Mouse (Mus musculus): Measurements from ENCODE around the gene Orc1.

The Orc1 gene

GRCm38 (mm10) chr4:108578840-108579742 lies at the start of gene Orc1, which contains the start of gene Prpf38a:
Gene Orc1 (plus strand): TSS chr4:108579423.
Gene Prpf38a (minus strand): TSS chr4:108579336.
- DNase-seq (ENCODE audit: low spot score) = peak; percentile 90

GRCm38 (mm10) chr4:108539701-108540100 lies 39.5 kb upstream of the Orc1 start:
- DNase-seq (ENCODE audit: low spot score) = no peak

- DNase-seq (ENCODE audit: low spot score) = no peak
Measured at GRCm38 (mm10) chr4:108565026-108565425, 14.2 kb upstream of the Orc1 start.

GRCm38 (mm10) chr4:108572644-108573043 lies 6.6 kb upstream of the Orc1 start:
- DNase-seq (ENCODE audit: low spot score) = no peak

- no peak for DNase-seq (ENCODE audit: low spot score)
Measured at GRCm38 (mm10) chr4:108579743-108580411, 654 bp downstream of the Orc1 start.

- no peak for DNase-seq (ENCODE audit: low spot score)
Measured at GRCm38 (mm10) chr4:108593376-108593775, 14.2 kb downstream of the Orc1 start.

- DNase-seq (ENCODE audit: low spot score) = no peak
Measured at GRCm38 (mm10) chr4:108595785-108596184, 16.6 kb downstream of the Orc1 start.

- no peak for DNase-seq (ENCODE audit: low spot score)
Measured at GRCm38 (mm10) chr4:108598306-108598705, 19.1 kb downstream of the Orc1 start.

GRCm38 (mm10) chr4:108601870-108602269 lies 22.6 kb downstream of the Orc1 start:
- no peak for DNase-seq (ENCODE audit: low spot score)

GRCm38 (mm10) chr4:108608651-108609050 lies 29.4 kb downstream of the Orc1 start:
- no peak for DNase-seq (ENCODE audit: low spot score)

GRCm38 (mm10) chr4:108610935-108611334 lies 31.7 kb downstream of the Orc1 start:
- DNase-seq (ENCODE audit: low spot score) = no peak

- DNase-seq (ENCODE audit: low spot score) = no peak
Measured at GRCm38 (mm10) chr4:108618586-108618985, 39.4 kb downstream of the Orc1 start.

- DNase-seq (ENCODE audit: low spot score) = no peak
Measured at GRCm38 (mm10) chr4:108619165-108619564, 39.9 kb downstream of the Orc1 start.

- peak; percentile 71 for DNase-seq (ENCODE audit: low spot score)
Measured at GRCm38 (mm10) chr4:108619587-108620341, 40.5 kb downstream of the Orc1 start, which contains the start of gene Cc2d1b. Gene Cc2d1b (plus strand): TSS chr4:108619940.

- no peak for DNase-seq (ENCODE audit: low spot score)
Measured at GRCm38 (mm10) chr4:108620536-108620935, 41.3 kb downstream of the Orc1 start.

GRCm38 (mm10) chr4:108621504-108621903 lies 42.3 kb downstream of the Orc1 start:
- no peak for DNase-seq (ENCODE audit: low spot score)

GRCm38 (mm10) chr4:108627066-108627465 lies 47.8 kb downstream of the Orc1 start:
- DNase-seq (ENCODE audit: low spot score) = no peak

GRCm38 (mm10) chr4:108629363-108629880 lies 50.2 kb downstream of the Orc1 start:
- DNase-seq (ENCODE audit: low spot score) = no peak

- no peak for DNase-seq (ENCODE audit: low spot score)
Measured at GRCm38 (mm10) chr4:108630096-108630495, 50.9 kb downstream of the Orc1 start.

- no peak for DNase-seq (ENCODE audit: low spot score)
Measured at GRCm38 (mm10) chr4:108631616-108632015, 52.4 kb downstream of the Orc1 start.

GRCm38 (mm10) chr4:108633703-108634102 lies 54.5 kb downstream of the Orc1 start:
- no peak for DNase-seq (ENCODE audit: low spot score)

GRCm38 (mm10) chr4:108634696-108635095 lies 55.5 kb downstream of the Orc1 start:
- DNase-seq (ENCODE audit: low spot score) = no peak
